Mouse (Mus musculus): ENCODE measurements around the gene Cntd1.

DNA sequence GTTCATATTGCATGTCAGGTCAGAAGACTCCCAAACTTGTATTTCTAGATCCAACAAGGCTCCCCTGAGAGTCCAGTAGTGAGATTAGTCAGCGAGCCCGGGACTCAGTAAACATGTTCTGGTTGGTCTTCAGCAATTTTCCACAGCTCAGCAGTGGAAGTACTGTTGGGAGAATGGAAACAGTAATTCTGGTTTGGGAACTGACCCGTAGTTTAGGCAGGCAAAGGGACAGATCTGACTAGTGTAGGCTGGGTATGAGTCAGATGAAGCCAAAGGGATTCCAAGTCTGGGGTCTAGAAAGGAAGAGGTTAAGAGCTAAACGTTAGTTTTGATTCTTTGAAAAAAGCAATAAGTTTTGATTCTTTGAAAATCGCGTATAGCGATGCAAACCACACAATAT lies 25.9 kb upstream of the Cntd1 start:
- TF ChIP-seq CTCF (IDR thresholded peaks at IDR 0.05; ENCODE audit: control insufficient read depth, insufficient read depth, insufficient read length) (no peak), MYOD1 (IDR thresholded peaks at IDR 0.05; ENCODE audit: control insufficient read depth, insufficient read length, low read depth) (no peak), CEBPB (IDR thresholded peaks at IDR 0.05; ENCODE audit: low read depth) (no peak), MAX (IDR thresholded peaks at IDR 0.05) (no peak), MYOG (IDR thresholded peaks at IDR 0.05; ENCODE audit: control insufficient read depth, extremely low read depth, insufficient read length) (no peak), USF1 (IDR thresholded peaks at IDR 0.05; ENCODE audit: low read depth) (no peak)

Data from C2C12 (cell line).